Mouse (Mus musculus): ENCODE measurements around the gene Zfp839.

Zfp839 gene

DNA sequence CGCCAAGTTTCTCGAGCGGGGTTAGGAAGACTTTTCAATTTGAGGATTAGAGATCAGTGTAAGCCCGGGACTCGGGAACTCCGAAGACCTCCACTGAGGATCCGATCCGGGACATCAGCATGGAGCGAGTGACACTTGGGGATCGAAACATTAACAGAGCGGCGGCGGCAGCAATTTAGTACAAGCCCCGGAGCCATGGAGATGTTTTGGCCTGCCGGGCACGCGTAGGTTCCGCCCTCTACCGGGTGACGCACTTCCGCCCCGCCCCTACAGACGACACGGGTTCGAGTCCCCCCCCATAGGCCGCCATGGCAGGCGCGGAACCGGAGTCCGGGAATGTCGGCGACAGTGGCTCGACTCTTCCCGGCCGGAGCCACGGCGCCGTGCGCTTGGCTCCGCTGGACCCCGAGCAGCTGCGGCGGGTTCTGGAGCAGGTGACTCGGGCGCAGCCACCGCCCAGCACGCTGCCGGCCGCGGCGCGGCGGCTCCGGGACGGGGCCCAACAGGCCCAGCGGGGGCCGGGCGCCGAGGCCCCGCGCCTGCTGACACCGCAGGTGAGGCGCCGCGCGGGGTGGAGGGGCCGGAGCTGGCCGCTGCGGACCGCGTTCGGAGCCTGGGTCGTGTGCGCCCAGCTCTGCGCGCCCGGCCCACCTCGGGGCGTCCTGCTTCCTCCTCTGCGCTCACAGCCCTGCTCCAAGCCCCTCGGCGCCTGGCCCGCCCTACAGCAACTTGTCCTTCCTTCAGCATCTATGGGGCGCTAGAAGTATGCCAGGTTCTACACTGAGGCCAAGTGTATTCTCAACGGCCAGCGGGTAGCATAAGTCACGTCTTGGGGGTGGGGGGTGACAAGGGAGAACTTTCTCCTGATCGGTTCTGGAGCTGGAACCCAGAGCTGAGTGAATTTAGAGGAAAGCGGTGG is at the start of gene Zfp839:
TSS of gene Zfp839 (plus strand) at position 244 of the 919 bp plus-strand sequence.
- peak; percentile 87 to 88 for DNase-seq

GRCm38 (mm10) chr12:110801876-110802464 is 48.1 kb upstream of the Zfp839 start:
- no peak for DNase-seq

- no peak for DNase-seq
These were observed 47.3 kb upstream of the Zfp839 start for GRCm38 (mm10) chr12:110802674-110803297.

GRCm38 (mm10) chr12:110804261-110804660 is 45.8 kb upstream of the Zfp839 start:
- DNase-seq = no peak

DNA sequence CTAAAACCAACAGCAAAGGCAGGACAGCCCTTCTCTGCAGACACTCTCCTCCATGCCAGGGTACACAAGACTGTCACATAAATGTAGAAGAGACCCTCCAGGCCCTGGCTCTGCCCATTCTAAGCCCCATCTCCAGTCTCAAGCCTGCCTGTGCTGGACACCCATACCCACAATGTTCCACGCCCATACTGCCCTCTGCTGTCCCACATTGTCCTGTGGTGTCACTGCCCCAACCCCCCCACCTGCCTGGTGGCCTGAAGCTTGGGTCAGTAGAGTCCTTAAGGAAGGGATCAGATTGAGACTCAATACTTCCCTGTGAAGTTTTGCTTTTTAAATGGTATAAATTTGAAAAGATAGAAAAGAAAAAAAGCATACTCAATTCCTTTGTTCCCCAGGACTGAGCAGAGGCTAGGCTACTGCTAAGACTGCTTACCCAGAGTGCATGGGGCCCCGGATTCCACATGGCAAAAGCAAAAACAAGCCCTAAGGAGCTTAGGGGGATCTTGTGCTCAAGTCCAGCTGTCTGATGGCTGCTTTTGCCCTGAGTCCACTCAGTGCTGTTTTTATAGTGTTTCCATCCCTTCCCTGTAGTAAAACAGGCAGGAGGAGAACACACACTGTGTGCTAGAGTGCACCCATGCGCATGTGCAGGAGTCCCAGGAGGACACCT is 43.6 kb upstream of the Zfp839 start:
- peak; percentile 13 to 27 for DNase-seq

DNA sequence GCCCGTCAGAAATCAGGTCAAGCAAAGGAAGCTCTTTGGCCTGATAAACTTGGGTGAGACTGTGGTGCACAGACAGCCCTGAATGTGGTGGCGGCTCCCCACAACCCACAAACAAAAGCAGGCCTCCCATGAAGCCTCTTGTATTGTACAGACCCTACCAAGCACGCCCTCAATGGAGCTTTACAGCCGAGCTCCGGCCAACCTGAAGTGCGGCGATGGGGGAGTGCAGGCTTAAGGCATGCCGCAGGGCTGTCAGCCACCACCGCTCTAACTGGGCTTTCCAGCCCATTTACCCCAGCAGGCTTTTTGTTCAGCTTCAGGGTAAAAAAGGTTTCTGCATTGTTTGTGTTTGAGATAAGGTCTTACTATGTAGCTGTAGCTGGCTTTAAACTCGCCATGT is 41.6 kb upstream of the Zfp839 start:
- no peak for DNase-seq

- no peak for DNase-seq
These were observed 41.2 kb upstream of the Zfp839 start for GRCm38 (mm10) chr12:110808848-110809247.

GRCm38 (mm10) chr12:110813132-110813531 is 36.9 kb upstream of the Zfp839 start:
- DNase-seq = peak; percentile 48 to 50

DNA sequence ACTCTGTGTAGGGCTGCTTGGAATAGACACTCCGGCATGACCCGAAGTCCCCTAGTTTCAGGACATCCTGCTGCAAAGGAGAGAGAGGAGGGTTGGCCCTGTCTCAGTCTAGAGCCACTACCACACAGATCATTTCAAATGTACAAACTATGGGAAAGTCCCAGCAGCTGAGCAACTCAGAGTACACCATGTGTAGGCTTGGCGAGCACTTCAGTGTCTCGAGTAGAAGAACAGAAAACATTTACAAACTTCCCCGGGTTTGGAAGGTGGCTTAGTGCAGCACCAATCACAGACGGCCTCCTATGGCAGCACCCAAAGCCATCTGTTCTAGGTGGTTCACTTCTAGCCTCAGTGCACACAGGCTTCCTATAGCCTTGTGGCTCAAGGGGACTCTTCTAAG is 36.4 kb upstream of the Zfp839 start:
- peak in 1 of 2 experiments; percentile 7 for DNase-seq

- no peak for DNase-seq
These were observed 35.1 kb upstream of the Zfp839 start for GRCm38 (mm10) chr12:110814924-110815323.

DNA sequence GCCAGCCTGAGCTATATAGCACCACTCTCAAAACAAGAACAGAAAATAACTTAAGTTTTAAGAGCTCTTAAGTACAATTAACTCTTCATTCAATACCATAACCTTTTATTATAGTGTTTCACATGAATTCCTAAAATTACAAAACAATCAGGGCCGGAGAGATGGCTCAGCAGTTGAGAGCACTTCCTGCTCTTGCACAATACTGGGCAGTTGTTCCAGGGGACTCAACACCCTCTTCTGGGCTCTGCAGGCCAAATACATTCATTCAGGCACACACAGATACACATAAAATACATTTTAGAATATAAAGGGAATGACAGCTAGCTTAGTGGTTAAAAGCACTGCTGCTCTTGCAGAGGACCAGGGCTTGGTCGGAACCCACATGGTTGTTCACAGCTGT is 33.2 kb upstream of the Zfp839 start:
- no peak for DNase-seq

GRCm38 (mm10) chr12:110819367-110819766 is 30.7 kb upstream of the Zfp839 start:
- DNase-seq = no peak

- no peak for DNase-seq
These were observed 28.3 kb upstream of the Zfp839 start for GRCm38 (mm10) chr12:110821787-110822186.

DNA sequence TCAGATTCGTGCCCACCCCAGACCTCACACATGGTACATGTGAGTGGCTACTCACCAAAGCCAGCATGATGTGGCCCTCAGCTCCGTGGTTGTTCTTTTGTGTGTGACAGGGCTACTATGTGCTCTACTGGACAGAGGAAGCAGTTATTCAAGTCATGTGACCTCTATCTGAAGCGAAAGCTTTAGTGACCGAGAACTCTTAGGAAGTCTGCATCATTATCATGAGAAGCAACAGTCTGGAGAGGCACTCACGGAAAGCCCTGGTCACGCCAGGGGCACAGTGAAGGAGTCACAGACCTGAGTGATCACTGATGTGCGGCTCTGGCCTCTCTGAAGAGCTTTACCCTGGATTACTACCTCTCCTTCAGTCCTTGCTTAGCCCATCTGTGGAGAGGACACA is 27.7 kb upstream of the Zfp839 start:
- no peak for DNase-seq

- no peak for DNase-seq
These were observed 21.1 kb upstream of the Zfp839 start for GRCm38 (mm10) chr12:110828908-110829307.

DNA sequence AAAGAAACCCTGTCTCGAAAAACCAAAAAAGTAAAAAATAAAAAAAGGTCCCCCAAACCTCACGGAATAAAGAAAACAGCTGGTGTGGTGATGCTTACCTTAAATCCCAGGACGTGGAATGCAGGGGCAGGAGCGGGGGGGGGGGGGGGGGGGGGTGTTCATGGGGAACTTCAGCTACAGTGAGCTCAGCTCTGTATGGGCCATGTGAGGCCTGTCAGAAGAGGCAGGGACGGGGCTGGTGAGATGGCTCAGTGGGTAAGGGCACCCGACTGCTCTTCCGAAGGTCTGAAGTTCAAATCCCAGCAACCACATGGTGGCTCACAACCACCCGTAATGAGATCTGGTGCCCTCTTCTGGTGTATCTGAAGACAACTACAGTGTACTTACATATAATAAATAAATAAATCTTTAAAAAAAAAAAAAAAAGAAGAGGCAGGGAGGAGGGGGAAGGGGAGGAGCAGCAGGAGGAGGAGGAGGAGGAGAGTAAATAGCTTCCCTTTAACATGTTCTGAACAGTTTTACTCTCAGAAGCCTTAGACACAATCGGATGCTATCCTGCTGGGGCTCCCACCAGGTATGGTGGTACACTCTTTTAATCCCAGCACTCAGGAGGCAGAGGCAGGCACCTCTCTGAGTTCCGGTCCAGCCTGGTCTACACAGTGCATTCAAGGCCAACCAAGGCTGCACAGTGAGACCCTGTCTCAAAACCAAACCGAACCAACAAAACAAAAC is 19.6 kb upstream of the Zfp839 start:
- no peak for DNase-seq

DNA sequence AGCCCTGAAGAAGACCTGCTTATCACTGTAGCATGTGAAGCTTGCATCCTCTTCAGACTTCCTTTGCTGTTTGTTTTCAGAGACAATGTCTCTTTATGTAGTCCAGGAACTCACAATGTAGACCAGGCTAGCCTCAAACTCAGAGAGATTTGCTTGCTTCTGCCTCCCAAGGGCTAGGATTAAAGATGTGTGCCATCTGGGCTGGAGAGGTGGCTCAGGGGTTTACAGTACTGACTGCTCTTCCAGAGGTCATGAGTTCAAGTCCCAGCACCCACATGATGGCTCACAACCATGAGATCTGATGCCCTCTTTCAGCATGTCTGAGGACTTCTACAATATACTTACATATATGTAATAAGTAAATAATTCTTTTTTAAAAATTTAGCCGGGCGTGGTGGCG is 14.9 kb upstream of the Zfp839 start:
- DNase-seq = no peak

DNA sequence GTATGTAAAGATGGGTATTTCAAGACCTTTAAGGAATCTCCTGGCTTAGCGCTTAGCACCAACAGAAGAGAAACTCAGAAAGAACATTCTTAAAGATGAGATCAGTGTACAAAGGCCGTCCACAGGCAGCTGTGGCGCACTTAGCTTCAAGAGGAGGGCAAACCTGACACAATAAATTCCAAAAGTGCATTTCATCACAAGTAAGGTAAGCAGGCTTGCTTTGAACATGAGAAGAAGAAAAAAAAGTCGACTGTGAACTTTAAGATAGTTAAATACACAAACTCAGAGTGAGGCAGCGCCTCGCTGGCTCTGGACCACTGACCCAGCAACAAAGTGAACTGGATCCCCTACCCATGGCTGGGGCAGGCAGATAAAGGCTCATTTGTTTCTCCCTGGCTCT is 13.3 kb upstream of the Zfp839 start:
- no peak for DNase-seq

GRCm38 (mm10) chr12:110837192-110837841 is 12.7 kb upstream of the Zfp839 start:
- DNase-seq = no peak

GRCm38 (mm10) chr12:110837850-110838249 is 12.2 kb upstream of the Zfp839 start:
- DNase-seq = no peak

GRCm38 (mm10) chr12:110840348-110841198 is 9.5 kb upstream of the Zfp839 start, which contains the start of gene Mok:
Gene Mok, minus strand, starts transcription at chr12:110840939.
- DNase-seq = peak; percentile 97
